Mouse (Mus musculus) NIH3T3 (cell line): Measurements from ENCODE around the gene Fabp1.
A peak's percentile ranks its signal among the peaks of the same experiment; 100 is the strongest.

ENCODE experiments used
- DNase-seq: peaks from one replicate; pipeline ENCODE4 v3.0.0-alpha.2; 2012; ENCODE audit warnings: low read depth

Gene Fabp1

DNA sequence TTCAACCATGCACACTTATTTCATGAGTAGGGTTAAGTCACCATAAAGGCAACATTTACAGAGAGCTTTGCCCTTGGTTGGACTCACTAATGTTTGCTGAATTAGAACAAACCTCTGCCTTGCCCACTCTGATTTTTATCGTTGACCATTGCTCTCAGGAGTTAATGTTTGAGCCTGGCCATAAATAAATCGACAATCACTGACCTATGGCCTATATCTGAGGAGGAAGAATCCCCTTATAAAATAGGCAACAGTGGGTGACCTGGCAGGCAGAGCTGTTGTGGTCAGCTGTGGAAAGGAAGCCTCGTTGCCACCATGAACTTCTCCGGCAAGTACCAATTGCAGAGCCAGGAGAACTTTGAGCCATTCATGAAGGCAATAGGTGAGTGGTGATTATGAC, at the start of gene Fabp1:
Gene Fabp1, plus strand, starts transcription at position 216 of the 400 bp plus-strand sequence.
- no peak for DNase-seq

DNA sequence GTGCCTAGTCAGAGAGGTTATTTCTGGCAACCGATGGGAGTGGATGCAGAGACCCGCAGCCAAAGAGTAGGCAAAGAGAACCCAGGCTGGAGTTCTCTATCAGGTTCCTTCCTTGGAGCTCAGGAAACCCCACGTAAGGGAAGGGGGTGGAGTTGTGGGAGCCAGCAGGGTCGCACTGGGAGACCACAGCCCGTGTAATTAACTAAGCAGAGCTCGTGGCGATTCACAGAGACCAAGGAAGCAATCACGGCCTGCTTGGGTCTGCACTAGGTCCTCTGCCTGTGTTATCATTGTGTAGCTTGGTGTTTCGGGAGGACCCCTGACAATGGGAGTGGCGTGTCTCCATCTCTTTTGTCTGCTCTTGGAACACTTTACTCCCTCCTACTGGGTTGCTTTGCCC, 48.5 kb upstream of the Fabp1 start:
- DNase-seq: no peak

DNA sequence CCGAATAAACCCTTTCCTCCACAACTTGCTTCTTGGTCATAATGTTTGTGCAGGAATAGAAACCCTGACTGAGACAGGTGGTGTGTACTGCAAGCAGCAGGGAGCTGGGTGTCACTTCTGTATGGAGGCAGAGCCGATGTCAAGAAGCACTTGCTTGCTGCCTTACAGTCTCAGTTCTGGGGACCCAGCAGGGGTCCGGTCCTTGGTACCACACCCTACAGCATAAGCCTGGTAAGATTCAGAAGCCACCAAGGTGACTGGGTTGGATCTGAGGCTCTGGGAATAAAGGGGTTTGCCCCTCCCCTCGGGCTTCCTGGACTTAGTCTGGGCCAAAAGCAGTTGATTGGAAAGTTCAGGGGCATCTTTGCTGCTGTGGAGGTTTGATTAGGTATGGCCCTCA, 46.1 kb upstream of the Fabp1 start:
- no peak for DNase-seq

DNA sequence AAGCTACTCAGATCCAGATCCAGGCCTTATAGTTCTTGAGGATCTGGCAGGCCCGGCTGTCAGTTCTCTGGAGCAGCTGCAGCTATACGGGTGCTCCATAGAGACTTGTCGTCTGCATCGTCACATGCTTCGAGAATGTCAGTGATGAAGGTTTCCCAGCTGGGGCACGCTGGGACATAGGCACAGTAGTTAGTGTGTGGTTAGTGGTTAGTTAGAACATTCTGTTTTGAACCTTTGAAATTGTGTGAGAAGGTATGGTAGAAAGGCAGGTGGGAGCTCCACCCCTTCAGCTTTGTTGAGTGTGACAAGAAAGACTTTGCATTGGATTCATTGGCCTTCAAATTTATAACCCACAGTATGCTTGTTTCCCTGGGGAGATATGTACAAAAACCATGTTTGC, 44.8 kb upstream of the Fabp1 start:
- DNase-seq: no peak

DNA sequence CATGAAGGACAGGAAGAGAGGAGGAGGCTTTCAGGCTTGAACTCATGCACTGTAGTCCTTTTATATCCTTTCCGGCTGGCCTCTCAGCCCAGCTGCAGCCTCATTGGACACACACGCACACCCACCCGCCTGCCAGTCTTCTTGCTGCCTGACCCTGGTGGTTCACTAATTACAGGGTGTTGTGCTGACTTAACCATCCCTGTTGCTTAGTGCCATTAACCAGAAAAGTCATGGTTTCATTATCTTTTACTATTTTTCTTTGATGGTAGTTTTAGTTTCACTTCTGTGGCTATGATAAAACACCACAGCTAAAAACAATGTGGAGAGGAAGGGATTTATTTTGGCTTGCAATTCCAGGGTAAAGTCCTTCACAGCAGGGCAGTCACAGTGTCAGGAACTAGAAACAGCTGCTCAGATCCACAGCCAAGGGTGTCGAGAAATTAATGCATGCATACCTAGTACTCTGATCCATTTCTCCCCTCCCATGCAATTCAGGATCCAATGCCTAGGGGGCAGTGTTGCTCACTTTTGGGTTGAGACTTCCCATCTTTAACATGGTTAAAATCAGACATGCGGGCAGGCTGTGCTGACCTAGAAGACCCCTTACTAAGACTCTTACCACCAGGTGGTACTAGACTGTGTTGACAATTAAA, 42.8 kb upstream of the Fabp1 start:
- DNase-seq: peak; percentile 44

DNA sequence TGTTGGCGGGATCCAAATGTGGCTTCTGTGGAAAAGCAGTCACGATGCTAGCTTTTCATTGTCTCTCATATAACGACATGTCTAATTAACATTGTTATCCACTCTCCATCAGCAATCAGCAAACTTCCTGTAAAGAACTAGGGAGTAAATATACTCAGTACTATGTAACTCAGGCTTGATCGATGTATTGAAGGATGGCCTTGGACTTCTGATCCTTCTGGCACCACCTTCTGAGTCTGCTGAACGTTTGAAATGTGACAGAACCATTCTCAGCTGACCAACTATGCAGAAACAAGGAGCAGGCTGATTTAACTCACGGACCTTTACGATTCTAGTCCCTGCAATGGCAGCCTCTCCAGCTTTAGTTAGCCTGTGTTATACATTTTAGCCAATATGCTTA, 38.3 kb upstream of the Fabp1 start:
- no peak for DNase-seq

DNA sequence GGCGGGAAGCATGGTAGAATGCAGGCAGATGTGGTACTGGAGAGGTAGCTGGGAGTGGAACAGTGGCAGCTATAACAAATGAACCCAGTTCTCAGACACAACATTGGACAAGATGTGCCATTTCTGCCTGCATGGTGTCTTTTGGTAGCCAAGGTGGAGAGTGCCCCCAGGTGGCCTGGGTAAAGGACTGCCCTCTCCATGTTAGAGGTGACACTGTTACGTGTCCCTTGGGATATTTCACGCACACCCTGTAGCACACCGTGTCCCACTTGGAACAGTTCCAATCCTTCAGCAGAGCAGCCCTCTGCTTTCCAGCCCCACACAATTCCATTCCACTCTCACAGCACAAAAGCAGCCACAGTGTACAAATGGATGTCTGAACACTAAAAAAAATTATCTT, 37.4 kb upstream of the Fabp1 start:
- no peak for DNase-seq

DNA sequence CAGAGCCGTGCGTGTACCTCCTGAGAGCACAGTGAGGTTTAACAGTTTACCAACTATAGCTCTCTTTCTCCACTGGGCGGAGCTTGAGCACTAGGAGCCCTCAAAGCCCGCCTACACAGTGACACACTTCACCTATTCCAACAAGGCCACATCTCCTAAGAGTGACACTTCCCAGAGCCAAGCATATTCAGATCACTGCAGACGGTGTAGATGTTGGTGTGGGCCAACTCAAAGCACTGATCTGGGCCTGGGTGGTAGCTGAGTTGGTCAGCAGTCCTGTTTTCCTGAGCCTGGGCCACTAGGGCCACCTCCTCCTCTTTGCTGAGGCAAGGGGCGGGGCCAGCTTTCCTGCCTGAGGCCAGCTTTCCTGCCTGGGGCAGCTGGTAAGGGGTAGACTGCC, 35.2 kb upstream of the Fabp1 start:
- DNase-seq: no peak

DNA sequence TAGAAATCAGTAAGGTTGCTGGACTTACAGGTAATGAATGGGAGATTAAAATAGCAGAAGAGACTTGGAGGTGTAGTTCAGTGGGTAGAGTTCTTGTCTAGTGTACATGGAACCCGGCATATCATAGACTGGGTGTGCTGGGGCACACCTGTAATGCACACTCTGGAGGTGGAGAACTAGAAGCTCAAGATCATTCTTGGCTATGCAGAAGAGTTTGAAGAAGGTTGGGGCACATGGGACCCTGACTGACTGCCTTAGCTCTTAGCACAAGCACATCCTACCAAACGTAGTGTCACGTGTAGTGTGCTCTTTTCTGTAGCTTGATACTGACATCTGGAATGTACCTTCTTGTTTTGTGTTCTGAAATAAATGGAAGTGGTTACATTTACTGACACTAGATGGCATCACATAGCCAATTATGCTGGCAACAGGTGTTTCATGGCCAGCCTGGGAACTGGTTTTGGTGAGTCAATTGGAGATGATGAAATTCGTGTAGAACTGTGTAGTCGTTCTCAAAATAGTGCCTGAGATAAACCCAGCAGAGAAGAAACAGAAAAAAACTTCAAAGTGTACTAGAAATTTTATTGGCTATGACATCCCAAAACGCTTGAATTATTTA, 33.0 kb upstream of the Fabp1 start:
- peak; percentile 79 for DNase-seq

DNA sequence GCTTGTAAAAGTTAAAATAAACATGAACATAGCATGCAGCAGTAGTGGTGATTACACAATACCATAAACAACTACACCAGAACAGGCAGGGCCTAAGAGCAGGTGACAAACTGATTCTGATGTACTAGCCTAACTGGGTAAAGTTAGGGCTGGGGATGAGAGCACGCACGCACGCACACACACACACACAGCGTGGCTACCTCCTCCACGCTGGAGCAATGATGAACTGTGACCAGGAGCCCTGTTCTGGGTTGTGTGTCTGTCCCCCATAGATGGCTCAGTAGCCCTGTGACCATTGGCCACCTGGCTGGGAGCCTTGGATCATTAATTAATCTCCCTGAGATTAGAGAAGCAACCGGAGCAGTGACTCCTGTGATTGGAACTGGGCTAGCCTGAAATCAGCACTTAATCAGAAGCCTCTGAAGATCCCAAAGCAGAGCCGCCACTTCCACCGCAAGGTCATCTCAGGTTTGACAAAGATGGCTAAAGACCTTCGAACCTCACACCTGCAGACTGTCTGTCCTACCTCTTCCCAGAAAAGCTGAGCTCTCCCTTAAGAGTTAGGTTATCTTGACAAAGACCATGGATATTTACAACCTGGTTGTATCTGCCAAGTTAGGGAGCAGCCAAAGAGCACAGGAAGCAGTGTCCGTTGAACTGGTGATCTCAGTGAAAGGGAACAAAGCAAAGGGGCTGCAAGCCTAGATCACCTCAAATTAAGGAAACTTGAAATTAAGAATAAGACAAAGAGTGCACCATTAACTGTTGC, 26.6 kb upstream of the Fabp1 start:
- DNase-seq: no peak

DNA sequence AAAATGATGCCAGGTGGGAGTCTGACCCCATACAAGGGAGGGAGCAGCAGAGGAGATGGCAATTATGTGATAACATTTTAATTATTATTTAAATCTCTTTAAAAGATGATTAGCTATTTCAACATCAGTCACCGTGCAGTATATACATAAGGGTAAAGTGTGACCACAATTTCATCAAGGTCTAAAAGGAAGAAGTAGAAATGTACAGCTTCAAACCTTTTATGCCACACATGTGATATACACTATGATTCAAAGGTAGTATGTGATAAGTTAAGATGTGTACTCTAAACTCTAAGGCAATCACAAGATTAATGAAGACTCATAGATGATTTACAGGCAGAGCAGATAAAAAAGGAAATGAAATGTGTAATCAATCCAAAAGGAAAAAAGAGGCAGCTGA, 19.0 kb upstream of the Fabp1 start:
- no peak for DNase-seq

DNA sequence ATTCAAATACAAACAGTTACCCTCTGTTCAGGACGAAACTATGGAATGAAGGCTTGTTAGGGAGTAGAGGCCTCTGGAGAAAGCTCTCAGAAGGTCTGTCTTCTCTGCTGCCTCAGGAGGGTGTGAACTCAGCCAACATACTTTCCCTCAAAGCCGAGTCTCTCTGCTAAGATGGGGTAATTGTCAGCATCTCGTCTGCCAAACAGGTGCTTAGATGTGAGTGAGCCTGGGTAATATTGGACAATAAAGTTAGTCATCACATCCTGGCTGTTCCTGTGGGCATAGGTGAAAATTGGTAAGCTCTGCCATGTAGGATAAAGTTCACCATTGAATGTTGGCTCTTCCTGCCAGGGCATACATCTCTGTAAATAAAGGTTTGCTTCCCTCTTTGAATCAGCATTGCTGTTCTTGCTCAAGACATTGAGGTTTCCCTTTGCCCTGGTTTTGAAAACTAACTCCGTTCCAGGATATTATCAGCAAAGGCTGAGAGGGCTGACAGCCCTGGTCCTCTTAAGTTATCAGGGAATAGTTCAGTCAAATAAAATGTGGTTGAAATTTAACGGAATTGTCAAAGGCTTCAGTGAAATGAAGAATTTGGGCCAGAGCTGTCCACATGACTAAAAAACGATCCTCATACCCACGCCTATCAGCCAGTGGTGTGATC, 14.6 kb upstream of the Fabp1 start:
- DNase-seq: no peak

DNA sequence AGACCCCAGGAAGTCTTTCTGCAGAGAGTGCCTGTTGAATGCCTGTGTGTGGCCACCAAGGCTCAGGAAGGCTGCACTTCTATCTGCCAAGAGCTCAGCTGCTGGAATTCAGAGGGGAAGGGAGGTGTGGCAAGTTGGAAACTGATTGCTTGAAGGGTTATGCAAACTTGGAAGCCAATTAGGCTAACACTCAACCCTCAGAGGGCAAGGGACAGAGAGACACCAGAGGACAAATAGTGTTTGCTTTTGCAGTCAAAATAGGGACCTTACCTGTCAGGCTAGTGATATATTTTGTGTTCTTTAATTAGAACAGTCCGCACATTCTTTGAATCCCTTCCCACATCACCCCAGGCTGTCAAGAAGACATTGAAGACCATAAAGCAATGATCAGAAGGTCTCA, 10.0 kb upstream of the Fabp1 start:
- no peak for DNase-seq

DNA sequence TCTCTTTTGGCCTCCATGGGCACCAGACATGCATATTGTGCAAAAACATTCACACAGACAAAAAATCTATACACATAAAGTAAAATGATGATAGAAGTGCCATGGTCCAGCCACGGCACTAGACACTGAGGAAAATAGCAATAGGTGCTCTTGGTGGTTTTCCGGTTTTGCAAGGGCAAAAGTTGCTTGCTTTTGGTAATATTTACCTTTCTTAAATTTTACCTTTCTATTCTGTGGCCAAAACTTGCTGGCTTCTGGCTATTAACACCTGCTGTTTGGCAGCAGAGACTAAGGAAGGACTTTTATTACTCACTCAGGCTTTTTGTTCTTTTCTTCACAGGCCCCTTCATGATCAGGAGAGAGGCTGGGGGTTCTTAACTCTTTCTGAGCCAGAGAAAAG, 9.1 kb upstream of the Fabp1 start:
- DNase-seq: no peak

DNA sequence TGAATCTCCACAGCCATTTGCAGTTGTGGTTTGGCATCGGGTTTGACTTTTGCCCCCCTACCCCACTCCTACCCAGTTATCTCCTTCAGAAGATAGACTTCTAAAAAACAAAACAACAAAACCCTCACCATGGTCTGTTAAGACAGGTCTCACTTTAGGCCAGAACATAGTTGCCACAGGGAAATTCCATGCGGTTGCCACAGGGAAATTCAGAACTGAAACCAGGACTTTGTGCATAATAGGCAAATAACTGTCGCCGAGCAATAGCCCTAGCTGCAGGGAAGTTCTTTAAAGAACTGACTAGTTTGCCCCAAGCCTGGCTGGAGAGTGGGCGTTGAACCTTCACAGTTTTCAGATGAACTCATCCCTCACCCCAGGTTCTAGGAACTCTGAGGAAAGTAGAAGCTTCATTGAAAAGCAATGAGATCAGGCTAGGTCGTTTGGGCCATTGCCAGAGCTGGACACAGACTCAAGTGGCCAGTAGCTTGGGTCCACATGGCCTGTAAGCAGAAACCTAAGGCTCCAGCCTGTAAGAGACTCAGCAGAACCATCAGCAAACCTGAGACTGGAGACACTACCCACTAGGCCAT, 6.4 kb upstream of the Fabp1 start:
- DNase-seq: no peak

DNA sequence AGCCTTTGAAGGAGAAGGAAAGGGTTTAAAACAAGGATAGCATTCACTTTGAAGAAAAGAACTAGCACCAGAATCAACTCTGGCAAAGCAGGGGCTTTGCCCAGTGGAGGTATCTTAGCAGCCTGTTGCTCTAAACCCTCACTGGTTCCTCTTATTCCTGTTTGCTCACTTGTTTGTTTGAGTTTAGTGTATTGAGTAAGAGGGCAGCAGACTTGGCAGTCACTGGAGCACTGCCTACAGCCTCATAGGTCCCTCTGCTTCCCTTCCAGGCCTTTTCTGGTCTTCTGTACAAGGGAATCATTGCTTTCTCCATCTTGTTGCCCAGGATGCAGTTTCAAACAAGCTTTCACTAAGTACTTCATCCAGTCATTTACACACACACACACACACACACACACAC, 3.5 kb upstream of the Fabp1 start:
- DNase-seq: no peak

DNA sequence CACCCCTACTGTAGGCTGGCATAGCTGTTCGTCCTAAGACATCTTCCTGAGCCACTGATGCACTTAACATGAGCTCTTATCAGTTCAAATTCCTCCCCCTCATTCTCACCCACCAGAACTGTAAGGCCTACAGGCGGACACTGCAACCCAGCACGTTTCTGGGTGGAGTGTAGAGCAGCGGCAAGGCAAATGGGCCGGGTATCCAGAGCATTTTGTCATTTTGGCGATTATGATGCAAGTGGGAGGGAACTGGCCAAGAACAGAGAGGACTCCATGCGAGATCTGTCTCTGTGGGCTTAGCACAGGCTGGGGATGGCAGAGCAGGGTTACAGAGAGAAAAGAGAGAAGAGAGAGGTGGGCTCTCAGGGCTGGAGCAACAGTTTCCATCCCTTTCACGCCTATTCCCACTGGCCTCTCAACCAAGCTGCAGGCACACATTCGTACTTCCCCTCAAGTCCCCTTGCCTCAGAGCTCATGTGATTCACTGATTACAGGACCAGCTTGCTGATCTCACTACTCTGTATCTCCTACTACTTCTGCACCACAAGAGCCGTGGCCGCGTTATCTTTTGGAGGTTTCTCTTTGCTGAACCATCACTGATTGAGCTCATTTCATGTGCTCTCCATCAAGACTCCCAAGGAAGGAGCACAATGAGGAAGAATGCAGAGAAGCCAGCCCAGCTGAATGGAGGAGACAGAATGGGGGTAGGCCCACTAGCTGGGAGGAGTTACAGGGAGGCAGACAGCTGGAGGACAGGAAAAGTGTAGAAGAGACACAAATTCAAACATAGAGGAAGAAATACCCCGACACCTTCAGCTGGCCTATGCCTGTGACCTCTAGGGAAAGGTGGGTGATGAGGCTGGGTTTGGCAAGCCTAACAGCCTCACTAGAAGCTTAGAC, 1.7 kb upstream of the Fabp1 start:
- no peak for DNase-seq

DNA sequence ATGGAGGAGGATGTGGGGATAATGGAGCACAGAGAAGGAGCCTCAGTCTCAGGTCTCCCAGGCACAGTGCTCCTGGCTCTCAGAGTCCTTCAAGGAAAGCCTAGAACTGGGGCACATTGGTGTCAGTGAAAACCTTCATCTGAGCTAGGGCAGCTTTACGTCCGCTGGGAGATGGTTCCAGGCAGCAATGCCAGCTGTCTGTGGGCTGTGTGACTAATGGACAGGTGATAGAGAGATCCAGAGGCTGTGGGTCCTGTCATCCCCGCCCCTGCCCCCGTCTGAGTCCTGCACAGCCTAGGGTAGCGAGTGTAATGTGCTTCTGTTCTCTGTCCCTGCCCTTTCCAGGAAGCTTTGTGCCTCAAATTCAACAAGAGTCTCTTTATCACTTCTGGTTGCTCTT, 2.3 kb downstream of the Fabp1 start:
- no peak for DNase-seq

DNA sequence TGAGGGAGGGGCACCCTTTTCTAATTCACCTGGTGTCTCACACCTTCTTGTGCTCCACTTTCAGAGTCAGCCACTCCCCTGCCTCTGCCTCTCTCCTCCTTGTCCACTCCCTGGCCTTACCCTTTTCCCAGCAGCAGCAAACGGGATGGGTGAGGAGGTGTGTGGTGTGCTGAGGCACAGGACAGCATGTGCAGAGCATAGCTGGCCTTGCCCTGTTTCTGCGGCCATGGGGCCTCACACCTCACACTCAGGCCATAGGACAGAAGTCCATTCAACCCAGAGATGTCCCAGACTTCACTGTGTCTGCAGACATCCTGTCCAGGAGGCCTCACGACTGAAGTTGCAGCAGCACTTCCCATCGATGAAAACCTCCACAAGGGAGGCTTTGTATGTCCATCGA, 4.0 kb downstream of the Fabp1 start:
- DNase-seq: no peak

DNA sequence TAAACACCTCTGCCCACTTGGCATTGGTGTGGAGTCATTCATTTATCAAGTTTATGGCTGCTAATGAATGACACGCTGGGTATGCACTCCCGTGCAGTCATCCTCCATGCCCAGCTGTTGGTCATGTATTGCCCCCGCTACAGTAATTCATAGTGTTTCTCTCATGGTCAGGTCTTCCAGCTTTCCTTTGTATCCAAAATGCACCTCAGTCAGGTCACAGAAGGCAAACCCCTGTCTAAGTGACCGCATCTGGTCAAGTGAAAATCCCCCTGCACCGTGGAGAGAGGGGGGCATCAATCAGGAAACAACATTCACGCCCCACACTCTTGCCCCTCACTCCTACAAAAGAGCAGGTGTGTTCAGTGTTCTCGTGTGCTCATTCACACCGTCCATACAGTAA, 4.5 kb downstream of the Fabp1 start:
- DNase-seq: no peak

DNA sequence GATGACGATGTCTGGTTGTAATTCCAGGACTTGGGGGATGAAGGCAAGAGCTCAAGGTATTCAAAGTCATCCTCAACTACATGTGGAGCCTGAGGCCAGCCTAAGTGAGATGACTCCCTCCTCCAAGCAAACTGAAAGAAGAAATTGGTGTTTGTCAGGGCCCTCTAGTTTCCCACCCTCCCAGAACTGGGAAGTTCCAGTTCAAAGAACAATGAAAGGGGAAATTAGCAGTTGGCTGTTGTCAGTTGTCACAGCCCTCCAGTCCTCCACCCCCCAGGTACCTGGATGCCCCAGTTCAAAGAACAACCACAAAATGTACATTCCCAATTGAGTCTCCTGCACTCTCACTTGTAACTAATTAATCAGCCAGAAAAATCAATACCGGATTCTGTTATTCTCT, 9.1 kb downstream of the Fabp1 start:
- DNase-seq: no peak

DNA sequence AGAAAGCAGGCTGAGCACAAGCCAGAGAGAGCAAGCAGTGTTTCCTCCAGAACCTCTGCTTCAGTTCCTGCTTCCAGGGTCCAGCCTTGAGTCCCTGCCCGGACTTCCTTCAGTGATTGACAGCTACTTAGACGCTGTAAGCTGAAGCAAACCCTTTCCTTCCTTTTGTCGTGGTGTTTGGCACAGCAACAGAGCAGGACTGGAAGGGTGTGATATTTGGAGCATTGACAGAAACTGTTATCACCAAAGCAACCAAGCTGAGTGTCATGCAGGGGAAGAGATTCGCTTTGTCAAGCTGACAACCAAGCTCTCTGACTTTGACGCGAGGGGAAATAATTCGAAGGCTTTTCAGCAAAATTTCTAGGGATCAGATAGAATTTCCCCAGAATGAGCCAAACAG, 12.3 kb downstream of the Fabp1 start:
- DNase-seq: no peak
